Mouse (Mus musculus): ENCODE results near the gene Edn2.

GRCm38 (mm10) chr4:120153736-120154135 lies 7.3 kb upstream of the Edn2 start:
- TF ChIP-seq CTCF (IDR thresholded peaks at IDR 0.05; ENCODE audit: control insufficient read depth, insufficient read depth, insufficient replicate concordance, low read depth, low read length) (no peak), POLR2A (IDR thresholded peaks at IDR 0.05; ENCODE audit: control insufficient read depth, low read depth, low read length) (no peak)

Data from testis, adult 2 months (tissue).